In genomic region chr9:62343904-62344491, GRCm38 (mm10) we compare ENCODE assay signal across 8 mouse cellular contexts. TPM values are rescaled to one million over a fixed set of nuclear protein-coding genes. Genes with fewer than 3 reads are reported as not detected.
DNase-seq lines count a peak whose midpoint lies in the region; ATAC-seq lines count a peak whose summit lies in the region.

No protein-coding gene starts in this region.

- H3K4me3 ChIP-seq in embryonic facial prominence, embryonic 12.5 days: peak overlapping the region; percentile 91
- H3K4me3 ChIP-seq in heart, embryonic 12.5 days: peak overlapping the region; percentile 99
- H3K4me3 ChIP-seq in kidney, embryonic 16.5 days (ENCODE audit: low read length): peak overlapping the region; percentile 68
- H3K4me3 ChIP-seq in liver, embryonic 12.5 days: peak overlapping the region; percentile 87
- peak overlapping the region; percentile 70 for H3K4me3 ChIP-seq in stomach, embryonic 16.5 days (replicated peaks; ENCODE audit: low read length)

- no peak for ATAC-seq in embryonic facial prominence, embryonic 12.5 days (ENCODE audit: insufficient number of reproducible peaks, insufficient read depth, low FRiP score, low TSS enrichment)
- ATAC-seq in heart, embryonic 12.5 days (ENCODE audit: insufficient number of reproducible peaks, low FRiP score): peak; percentile 33; the same call in 1 of the 2 replicates
- peak; percentile 3; the same call in 1 of the 2 replicates for ATAC-seq in kidney, embryonic 16.5 days (ENCODE audit: low FRiP score, low TSS enrichment)
- no peak for ATAC-seq in liver, embryonic 12.5 days
- peak; percentile 1; the same call in 1 of the 2 replicates for ATAC-seq in stomach, embryonic 16.5 days (ENCODE audit: insufficient read depth, low FRiP score)

- whole genome bisulfite sequencing in embryonic facial prominence, embryonic 12.5 days: under 1% methylated on average over 52 of the region's 52 CpGs
- WGBS in heart, embryonic 12.5 days: under 1% methylated on average over 52 of the region's 52 CpGs
- WGBS in kidney, embryonic 16.5 days: 0% methylated on average over 44 of the region's 52 CpGs
- WGBS in liver, embryonic 12.5 days (ENCODE audit: insufficient replicate concordance): under 1% methylated on average over 52 of the region's 52 CpGs
- WGBS in stomach, embryonic 16.5 days: under 1% methylated on average over 52 of the region's 52 CpGs

- no peaks in the 10 kb centered on the region for H3K36me3 ChIP-seq in embryonic facial prominence, embryonic 12.5 days
- H3K36me3 ChIP-seq in heart, embryonic 12.5 days: 0 out of 2 replicates have a peak, but pooled peaks cover 3% of the 10 kb centered on the region
- no peaks in the 10 kb centered on the region for H3K36me3 ChIP-seq in kidney, embryonic 16.5 days (ENCODE audit: insufficient read depth, low read length)
- H3K36me3 ChIP-seq in liver, embryonic 12.5 days: peaks cover 11% of the 10 kb centered on the region
- no peaks in the 10 kb centered on the region for H3K36me3 ChIP-seq in stomach, embryonic 16.5 days (ENCODE audit: control insufficient read depth, insufficient read depth, low read length)

- peak overlapping the region; percentile 68 for H3K4me2 ChIP-seq in embryonic facial prominence, embryonic 12.5 days (replicated peaks)
- peak overlapping the region; percentile 81 for H3K4me2 ChIP-seq in heart, embryonic 12.5 days
- H3K4me2 ChIP-seq in kidney, embryonic 16.5 days (replicated peaks; ENCODE audit: low read depth, low read length): peak overlapping the region; percentile 76
- peak overlapping the region; percentile 90 for H3K4me2 ChIP-seq in liver, embryonic 12.5 days
- peak overlapping the region; percentile 86 for H3K4me2 ChIP-seq in stomach, embryonic 16.5 days (ENCODE audit: low read depth, low read length)

- no peaks in the 10 kb centered on the region for H3K9me3 ChIP-seq in embryonic facial prominence, embryonic 12.5 days
- no peaks in the 10 kb centered on the region for H3K9me3 ChIP-seq in heart, embryonic 12.5 days (replicated peaks)
- no peaks in the 10 kb centered on the region for H3K9me3 ChIP-seq in kidney, embryonic 16.5 days (ENCODE audit: low read length)
- no peaks in the 10 kb centered on the region for H3K9me3 ChIP-seq in liver, embryonic 12.5 days (replicated peaks)
- no peaks in the 10 kb centered on the region for H3K9me3 ChIP-seq in stomach, embryonic 16.5 days (replicated peaks; ENCODE audit: control insufficient read depth, low read length)

- H3K9ac ChIP-seq in embryonic facial prominence, embryonic 12.5 days: peak overlapping the region; percentile 93
- peak overlapping the region; percentile 100 for H3K9ac ChIP-seq in heart, embryonic 12.5 days
- H3K9ac ChIP-seq in kidney, embryonic 16.5 days (replicated peaks; ENCODE audit: low read length): peak overlapping the region; percentile 99
- H3K9ac ChIP-seq in liver, embryonic 12.5 days: peak overlapping the region; percentile 88
- H3K9ac ChIP-seq in stomach, embryonic 16.5 days (ENCODE audit: low read length): peak overlapping the region; percentile 93

- peak; percentile 51 to 70 for DNase-seq in left cerebral cortex, adult 18-20 months (ENCODE audit: low spot score in 2 of 2)
- no peak for DNase-seq in left cerebral cortex, adult 11 months (ENCODE audit: low spot score)
- DNase-seq in natural killer cell, adult 2 months (ENCODE audit: low spot score in 2 of 2): peak; percentile 64 to 71

- peak overlapping the region; percentile 100 for H3K27ac ChIP-seq in embryonic facial prominence, embryonic 12.5 days
- peak overlapping the region; percentile 99 for H3K27ac ChIP-seq in heart, embryonic 12.5 days (ENCODE audit: poor library complexity, severe bottlenecking)
- peak overlapping the region; percentile 100 for H3K27ac ChIP-seq in kidney, embryonic 16.5 days (ENCODE audit: low read length)
- peak overlapping the region; percentile 94 for H3K27ac ChIP-seq in liver, embryonic 12.5 days
- H3K27ac ChIP-seq in stomach, embryonic 16.5 days (ENCODE audit: low read length): peak overlapping the region; percentile 99

- H3K4me1 ChIP-seq in embryonic facial prominence, embryonic 12.5 days: peaks cover 37% of the 10 kb centered on the region
- peaks cover 39% of the 10 kb centered on the region for H3K4me1 ChIP-seq in heart, embryonic 12.5 days (replicated peaks)
- peaks cover 36% of the 10 kb centered on the region for H3K4me1 ChIP-seq in kidney, embryonic 16.5 days (ENCODE audit: insufficient read depth, low read length)
- H3K4me1 ChIP-seq in liver, embryonic 12.5 days: peaks cover 60% of the 10 kb centered on the region
- peaks cover 42% of the 10 kb centered on the region for H3K4me1 ChIP-seq in stomach, embryonic 16.5 days (ENCODE audit: control insufficient read depth, insufficient read depth, low read length)

- H3K27me3 ChIP-seq in embryonic facial prominence, embryonic 12.5 days: no peaks in the 10 kb centered on the region
- H3K27me3 ChIP-seq in heart, embryonic 12.5 days (replicated peaks): no peaks in the 10 kb centered on the region
- no peaks in the 10 kb centered on the region for H3K27me3 ChIP-seq in kidney, embryonic 16.5 days (ENCODE audit: insufficient read depth, low read length)
- no peaks in the 10 kb centered on the region; the same call in 1 of the 2 replicates for H3K27me3 ChIP-seq in liver, embryonic 12.5 days (replicated peaks)
- H3K27me3 ChIP-seq in stomach, embryonic 16.5 days (ENCODE audit: control insufficient read depth, insufficient read depth, low read length): no peaks in the 10 kb centered on the region

RNA-seq across cellular contexts. Expression of gene Anp32a, which starts 2.9 kb away (rescaled TPM):
- 100 to 1,000 TPM; 255 to 287 TPM for total RNA-seq in left cerebral cortex, adult 18-20 months (2021)
- polyA plus RNA-seq in embryonic facial prominence, embryonic 12.5 days (2016; fragmentation: Nextera tagmentation; extraction: Ambion mirVana): 208 and 235 TPM in 2 replicates
- polyA plus RNA-seq in heart, embryonic 12.5 days (2016; fragmentation: Nextera tagmentation; extraction: Ambion mirVana): 156 and 158 TPM in 2 replicates
- polyA plus RNA-seq in kidney, embryonic 16.5 days (2015; fragmentation: Nextera tagmentation; extraction: Ambion mirVana): 196 and 238 TPM in 2 replicates
- polyA plus RNA-seq in liver, embryonic 12.5 days (2016; fragmentation: Nextera tagmentation; extraction: Ambion mirVana): 112 and 122 TPM in 2 replicates
- 117 and 125 TPM in 2 replicates for polyA plus RNA-seq in stomach, embryonic 16.5 days (2015; fragmentation: Nextera tagmentation; extraction: Ambion mirVana)

Comparison
In these comparisons a context has a peak if more than half of its experiments do, and no peak if none do; other contexts are left out.
1. ATAC-seq: peak in heart, embryonic 12.5 days (single experiment), kidney, embryonic 16.5 days (single experiment) and stomach, embryonic 16.5 days (single experiment); none in embryonic facial prominence, embryonic 12.5 days (single experiment) and liver, embryonic 12.5 days (single experiment).
2. Peak in every context shown above with its lines, with median percentiles within 50 percentile points of each other: H3K27ac ChIP-seq, H3K4me2 ChIP-seq, H3K4me3 ChIP-seq and H3K9ac ChIP-seq.